ENCODE assay signal across 12 mouse cellular contexts in genomic region chr15:15148791-15149190, GRCm38 (mm10).
"Had no signal": no experiment of that assay in that cellular context is flagged by ENCODE, and none has a peak within 500 bp of the region (broad histone marks: within the 10 kb centered on the region; RNA-seq: fewer than 3 reads in every experiment).

No protein-coding gene starts in this region.

- DNase-seq: left cerebral cortex, postnatal 4 days; liver; liver, embryonic 13.5 days; liver, postnatal 0 days; lung, adult 18-20 months; lung, adult 2 months; lung, embryonic 14.5 days; lung, postnatal 10 days; lung, postnatal 14 days; lung, postnatal 36 days; lung, postnatal 4 days; midbrain, embryonic 14.5 days had no signal
